Mouse (Mus musculus) Patski (cell line): ENCODE results near the gene Astn2. TPM values are rescaled to one million over a fixed set of nuclear protein-coding genes. Genes with fewer than 3 reads are reported as not detected.

ENCODE experiments used
- ATAC-seq: fragments of 100-300 bp; one replicate; pipeline ENCODE4 v1.8.0; 2021
- CTCF ChIA-PET: fragments of 350-600 bp; sonication (Branson Sonifier 250); formaldehyde crosslinking; loops from one replicate; lab custom pipeline; 2022; ENCODE audit warnings: inconsistent platforms; lab: Charles Lee
- POLR2A ChIA-PET: fragments of 350-600 bp; sonication (Branson Sonifier 250); formaldehyde crosslinking; loops from one replicate; lab custom pipeline; 2022; ENCODE audit warnings: antibody characterized with exemption, inconsistent platforms; lab: Charles Lee
- DNase-seq: peaks from one replicate; pipeline ENCODE4 v3.0.0-alpha.2; 2011; ENCODE audit warnings: low read depth, low spot score
- H3K27me3 ChIP-seq: fragments of 371-371 bp; one replicate; pipeline ENCODE4 v1.5.1; 2021
- CTCF ChIP-seq: fragments of 100-300 bp; IDR thresholded peaks from one replicate; pipeline ENCODE4 v1.5.1; 2021
- in situ Hi-C: fragments of 300-500 bp; cut with MboI; formaldehyde crosslinking; loops from 3 replicates; pipeline ENCODE4 v1.11.1; 2018; ENCODE audit warnings: low pct_unique_long_range_greater_than_20kb, mixed read lengths
- polyA plus RNA-seq: library from polyadenylated mRNA; unstranded; gene quantifications from one replicate; pipeline ENCODE4 v1.2.3, GENCODE M21; 2021

Astn2 gene
- polyA plus RNA-seq, 1 experiment from 2014 or later, result 0.19 TPM

DNA sequence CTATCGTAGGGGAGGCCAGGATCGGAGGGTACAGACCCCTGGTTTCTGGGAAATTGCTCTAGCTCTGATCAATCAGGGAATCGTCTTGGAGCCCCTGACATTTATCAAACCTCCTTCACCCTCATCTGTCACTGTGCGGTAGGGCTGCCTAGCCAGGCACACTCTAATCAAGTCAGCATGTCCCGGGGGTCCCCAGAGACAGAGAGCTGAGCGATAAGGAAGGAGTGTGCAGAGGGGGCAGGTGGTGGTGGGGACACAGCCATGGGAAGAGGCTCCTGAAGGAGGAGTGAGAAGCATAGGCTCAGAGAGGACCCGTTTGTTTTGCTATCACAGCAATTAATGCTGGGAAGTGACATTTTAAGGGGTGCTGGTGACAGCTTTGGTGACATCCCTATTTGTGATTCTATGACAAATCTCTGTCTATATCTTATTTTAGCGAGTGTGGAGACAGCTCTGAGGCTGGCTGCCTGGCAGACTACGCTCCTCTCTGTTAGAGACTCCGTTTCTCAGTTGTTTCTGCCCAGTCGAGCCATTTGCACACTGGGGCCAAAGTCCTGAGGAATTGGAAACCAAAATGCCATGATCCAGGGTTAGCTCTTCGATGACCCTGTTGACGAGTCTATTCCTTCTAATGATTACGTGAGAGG lies 228.4 kb downstream of the Astn2 start:
- ATAC-seq (no peak), DNase-seq (no peak)
- no peaks in the 10 kb centered on the region for H3K27me3 ChIP-seq
- no peak for TF ChIP-seq CTCF
- in situ Hi-C loops, result no loop called here
- CTCF ChIA-PET, result no interaction called here
- POLR2A ChIA-PET, result no interaction called here

- no peaks in the 10 kb centered on the region for H3K27me3 ChIP-seq
- no peak for ATAC-seq
- POLR2A ChIA-PET, result no interaction called here
- TF ChIP-seq CTCF, result no peak
- CTCF ChIA-PET, result interaction anchor here (1.7 kb wide), 1 partner anchor 11 kb away, joined by 3 read pairs; no protein-coding TSS in a partner anchor
- no peak for DNase-seq
- in situ Hi-C loops, result no loop called here
These were observed 232.8 kb downstream of the Astn2 start for GRCm38 (mm10) chr4:66171583-66171982.

DNA sequence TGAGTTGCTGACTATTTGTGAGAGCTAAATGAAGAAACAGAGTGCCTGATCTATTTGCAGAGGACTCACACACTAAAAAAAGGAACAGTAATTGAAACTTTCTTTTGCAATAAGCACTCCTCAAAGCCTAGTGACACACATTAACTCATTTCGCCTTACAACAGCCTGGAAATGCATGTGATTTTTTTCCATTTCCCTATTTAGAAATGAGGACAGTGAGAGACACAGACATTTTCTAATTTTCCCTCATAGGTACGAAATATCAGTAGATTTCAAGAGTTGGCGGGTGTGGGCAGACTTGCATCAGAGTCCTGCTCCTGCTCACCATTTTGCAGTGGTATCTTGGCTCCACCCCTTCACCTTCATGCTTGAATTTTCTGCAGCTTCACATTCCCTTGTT lies 233.6 kb downstream of the Astn2 start:
- no peak for DNase-seq
- no peaks in the 10 kb centered on the region for H3K27me3 ChIP-seq
- ATAC-seq, result no peak
- no peak for TF ChIP-seq CTCF
- ChIA-PET CTCF (interaction anchor here (0.7 to 1.7 kb wide), 3 partner anchors 9 to 13 kb away, joined by 3 read pairs; no protein-coding TSS in a partner anchor), POLR2A (no interaction called here)
- in situ Hi-C loops, result no loop called here

DNA sequence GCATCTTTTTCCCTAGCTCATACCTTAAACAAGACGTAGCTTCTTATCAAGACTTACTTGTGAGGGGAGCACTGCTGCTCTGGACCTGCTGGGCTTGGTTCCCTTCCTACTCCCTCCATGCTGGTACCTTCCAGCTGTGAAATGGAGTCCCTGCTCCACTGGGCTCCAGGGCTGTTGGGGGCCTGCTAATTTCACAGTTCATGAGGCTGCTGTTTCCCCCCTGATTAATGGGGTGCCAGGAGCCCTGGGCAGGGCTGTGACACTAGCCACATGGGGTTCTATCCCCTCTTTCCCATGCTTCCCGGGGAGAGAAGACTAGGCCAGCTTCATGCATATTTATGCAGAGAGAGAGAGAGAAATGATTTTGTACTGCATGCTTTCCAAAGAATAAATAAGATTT lies 234.9 kb downstream of the Astn2 start:
- in situ Hi-C loops, result no loop called here
- ChIA-PET CTCF (no interaction called here), POLR2A (no interaction called here)
- no peak for DNase-seq
- ATAC-seq, result no peak
- no peaks in the 10 kb centered on the region for H3K27me3 ChIP-seq
- TF ChIP-seq CTCF, result no peak

GRCm38 (mm10) chr4:66158714-66159113 lies 245.7 kb downstream of the Astn2 start:
- ATAC-seq (no peak), DNase-seq (no peak)
- TF ChIP-seq CTCF, result no peak
- ChIA-PET CTCF (no interaction called here), POLR2A (no interaction called here)
- in situ Hi-C loops, result no loop called here
- no peaks in the 10 kb centered on the region for H3K27me3 ChIP-seq

DNA sequence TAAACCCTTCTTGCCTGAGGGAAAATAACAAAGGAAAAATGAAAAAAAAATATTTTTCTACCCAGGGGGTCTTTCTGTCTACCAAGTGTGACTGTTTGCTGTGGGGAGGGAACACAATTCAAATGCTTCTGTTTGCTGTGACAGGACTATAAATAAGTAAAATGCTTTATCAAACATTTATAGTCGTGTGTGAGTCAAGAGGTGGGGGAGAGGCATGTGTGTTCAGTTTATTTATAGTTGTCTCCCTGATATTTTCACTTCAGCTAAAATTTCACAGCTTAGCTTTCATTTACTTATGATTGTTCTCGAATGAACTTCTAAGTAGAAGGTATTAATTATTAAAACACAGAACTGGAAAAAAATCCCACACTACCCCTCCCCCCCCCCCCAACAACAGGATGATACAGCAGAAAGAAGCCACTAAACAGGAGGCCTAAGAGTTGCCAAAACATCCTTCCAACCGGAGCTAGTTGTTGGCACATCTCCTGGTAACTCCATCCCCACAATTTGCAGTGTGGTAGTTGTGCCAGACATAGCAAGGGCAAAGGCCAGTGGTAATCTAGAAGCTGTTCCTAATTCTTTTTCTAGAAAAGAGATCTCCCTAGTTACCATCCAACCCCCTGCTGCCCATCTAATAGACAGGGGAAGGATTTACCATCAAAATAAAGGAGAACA lies 246.8 kb downstream of the Astn2 start:
- H3K27me3 ChIP-seq, result no peaks in the 10 kb centered on the region
- in situ Hi-C loops, result no loop called here
- ATAC-seq (peak; percentile 26), DNase-seq (peak; percentile 43)
- POLR2A ChIA-PET, result no interaction called here
- TF ChIP-seq CTCF, result no peak
- CTCF ChIA-PET, result interaction anchor here (0.6 kb wide), 1 partner anchor 13 kb away, joined by 3 read pairs; no protein-coding TSS in a partner anchor

DNA sequence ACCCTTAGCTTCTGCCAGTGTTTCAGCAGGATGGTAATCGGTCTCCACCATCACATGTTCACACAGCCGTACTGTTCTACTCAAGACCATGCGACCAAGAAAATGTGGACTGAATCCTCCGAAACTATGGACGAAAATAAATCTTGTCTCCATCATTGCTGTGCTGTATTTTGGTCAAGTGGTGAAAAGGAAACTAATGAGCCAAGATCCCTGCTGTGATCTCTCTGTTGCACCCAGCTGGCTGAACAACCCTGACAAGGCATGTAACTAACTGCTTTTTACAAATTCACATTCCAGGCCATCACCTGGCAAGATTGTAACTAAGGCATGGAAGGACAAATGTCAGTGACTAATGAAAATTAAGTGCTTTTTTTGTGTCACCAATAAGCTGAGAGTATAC lies 257.9 kb downstream of the Astn2 start:
- CTCF ChIA-PET, result no interaction called here
- in situ Hi-C loops, result no loop called here
- no peak for DNase-seq
- TF ChIP-seq CTCF, result no peak
- no peak for ATAC-seq
- POLR2A ChIA-PET, result no interaction called here
- H3K27me3 ChIP-seq, result no peaks in the 10 kb centered on the region

DNA sequence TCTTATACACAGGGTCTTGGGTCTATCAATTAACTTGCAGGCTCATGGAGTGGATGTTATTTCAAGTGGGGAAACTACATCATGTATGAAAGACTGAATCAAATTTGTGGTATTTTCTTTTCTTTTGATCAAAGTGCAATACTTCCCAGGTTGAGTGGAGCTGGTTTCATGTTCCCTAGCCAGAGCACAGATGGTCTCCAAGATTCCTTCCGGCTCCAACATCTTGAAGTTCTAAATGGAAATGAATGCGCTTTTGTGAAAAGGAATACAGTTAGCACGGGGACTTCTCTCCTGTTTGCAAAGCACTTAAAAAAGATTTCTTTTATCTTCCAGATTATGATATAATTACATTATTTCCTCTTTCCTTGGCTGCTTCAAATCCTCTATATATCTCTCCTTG lies 278.2 kb downstream of the Astn2 start:
- ATAC-seq (no peak), DNase-seq (no peak)
- TF ChIP-seq CTCF, result no peak
- in situ Hi-C loops, result no loop called here
- POLR2A ChIA-PET, result no interaction called here
- no peaks in the 10 kb centered on the region for H3K27me3 ChIP-seq
- CTCF ChIA-PET, result no interaction called here

GRCm38 (mm10) chr4:66122766-66123358 lies 281.5 kb downstream of the Astn2 start:
- no peak for ATAC-seq
- ChIA-PET CTCF (interaction anchor here (1.2 kb wide), 1 partner anchor 13 kb away, joined by 4 read pairs; no protein-coding TSS in a partner anchor), POLR2A (no interaction called here)
- TF ChIP-seq CTCF, result no peak
- in situ Hi-C loops, result no loop called here
- DNase-seq, result no peak
- no peaks in the 10 kb centered on the region for H3K27me3 ChIP-seq

DNA sequence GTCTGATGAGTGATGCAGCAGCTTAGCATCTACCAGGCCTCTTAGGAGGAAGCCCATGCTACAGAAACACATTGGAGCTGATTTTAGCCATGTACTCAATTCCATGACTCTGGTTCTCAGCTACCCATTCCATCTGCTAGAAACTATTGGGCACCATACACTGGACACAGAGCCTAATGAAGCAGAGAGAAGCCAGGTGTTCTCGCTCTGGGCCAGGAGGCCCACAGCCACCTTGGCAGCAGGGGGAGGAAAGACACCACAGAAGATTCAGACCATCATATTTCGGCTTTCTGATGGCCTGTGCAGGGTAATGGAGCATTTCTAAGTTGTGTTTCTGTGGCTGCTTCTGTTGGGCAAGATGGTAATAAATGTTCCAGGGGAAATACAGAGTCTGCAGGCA lies 290.2 kb downstream of the Astn2 start:
- H3K27me3 ChIP-seq, result no peaks in the 10 kb centered on the region
- in situ Hi-C loops, result no loop called here
- no peak for TF ChIP-seq CTCF
- ATAC-seq, result no peak
- POLR2A ChIA-PET, result no interaction called here
- CTCF ChIA-PET, result no interaction called here
- no peak for DNase-seq

DNA sequence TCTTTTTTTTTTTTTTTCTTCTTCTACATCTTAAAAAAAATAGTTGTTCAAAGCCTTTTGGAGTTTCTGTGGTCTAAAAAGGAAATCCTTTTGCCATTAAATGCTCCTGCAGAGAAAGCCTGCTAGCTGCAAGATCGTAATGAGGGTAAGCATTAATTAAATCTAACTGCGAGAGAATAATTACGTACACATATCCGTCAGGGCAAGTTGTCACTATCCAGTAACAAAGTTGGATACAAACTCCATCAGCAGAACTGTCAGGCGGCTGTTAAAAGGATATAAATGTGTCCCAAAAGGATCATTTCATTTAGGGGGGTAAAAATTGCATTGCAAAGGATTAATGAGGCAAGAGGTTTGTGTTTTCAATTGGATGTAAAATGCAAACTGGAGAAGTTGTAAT lies 302.4 kb downstream of the Astn2 start:
- TF ChIP-seq CTCF, result no peak
- DNase-seq, result no peak
- no peaks in the 10 kb centered on the region for H3K27me3 ChIP-seq
- POLR2A ChIA-PET, result no interaction called here
- no peak for ATAC-seq
- CTCF ChIA-PET, result no interaction called here
- in situ Hi-C loops, result no loop called here
